Mouse (Mus musculus) ES-Bruce4 (cell line): ENCODE measurements at regions not wholly inside any gene's neighbourhood (a gene's known extent, or its start where the extent isn't known, plus 50 kb on each side); places are given as distances from the start of the nearest gene placed in this dataset.

Experiments used
- H3K27ac ChIP-seq: 2 replicates; pipeline ENCODE4 v1.5.1; 2012; ENCODE audit warnings: low read length, inconsistent platforms; ENCODE audit not compliant: insufficient read depth
- H3K27me3 ChIP-seq: 2 replicates; pipeline ENCODE4 v1.6.1; 2012; ENCODE audit warnings: mild to moderate bottlenecking, low read length, inconsistent platforms; ENCODE audit not compliant: control insufficient read depth, poor library complexity, insufficient read depth, severe bottlenecking
- H3K36me3 ChIP-seq: 2 replicates; pipeline ENCODE4 v1.6.1; 2012; ENCODE audit warnings: inconsistent platforms, mild to moderate bottlenecking, low read length, moderate library complexity; ENCODE audit not compliant: control insufficient read depth, poor library complexity, insufficient read depth, severe bottlenecking
- H3K4me1 ChIP-seq: one replicate; pipeline ENCODE4 v1.8.1; 2011; ENCODE audit warnings: low read length; ENCODE audit not compliant: control insufficient read depth, insufficient read depth
- H3K4me3 ChIP-seq: 2 replicates; pipeline ENCODE4 v1.5.1; 2011; ENCODE audit warnings: low read depth, mild to moderate bottlenecking, low read length
- H3K9ac ChIP-seq: 2 replicates; pipeline ENCODE4 v1.6.1; 2012; ENCODE audit warnings: low read depth, mild to moderate bottlenecking, inconsistent platforms; ENCODE audit not compliant: poor library complexity, severe bottlenecking
- H3K9me3 ChIP-seq: replicated peaks from 2 replicates; pipeline ENCODE4 v1.6.1; 2012; ENCODE audit warnings: mild to moderate bottlenecking, low read length, inconsistent platforms; ENCODE audit not compliant: control insufficient read depth, poor library complexity, insufficient read depth, severe bottlenecking
- CTCF ChIP-seq: IDR thresholded peaks from one replicate; pipeline ENCODE4 v1.8.1; 2011; ENCODE audit warnings: low read depth, low read length
- EP300 ChIP-seq: IDR thresholded peaks from 2 replicates; pipeline ENCODE4 v1.6.1; 2011; ENCODE audit warnings: low read depth, low read length; ENCODE audit not compliant: insufficient read depth
- POLR2A ChIP-seq: IDR thresholded peaks from one replicate; pipeline ENCODE4 v1.8.1; 2011; ENCODE audit warnings: low read length; ENCODE audit not compliant: insufficient read depth

- Histone ChIP-seq H3K27ac (no peak overlapping the region), H3K4me1 (no peaks in the 10 kb centered on the region), H3K27me3 (no peaks in the 10 kb centered on the region), H3K36me3 (no peaks in the 10 kb centered on the region), H3K4me3 (no peak overlapping the region), H3K9me3 (peaks cover 3% of the 10 kb centered on the region; the same call in 1 of the 2 replicates), H3K9ac (no peak overlapping the region)
- TF ChIP-seq EP300 = no peak
- TF ChIP-seq CTCF = no peak
- no peak for TF ChIP-seq POLR2A
Measured at GRCm38 (mm10) chr12:69446085-69446467, 73.8 kb upstream of the Gm9887 start.

GRCm38 (mm10) chr12:69442321-69442720, 70.1 kb upstream of the Gm9887 start:
- Histone ChIP-seq H3K9me3 (peaks cover 8% of the 10 kb centered on the region; the same call in 1 of the 2 replicates), H3K27me3 (no peaks in the 10 kb centered on the region), H3K4me1 (no peaks in the 10 kb centered on the region), H3K4me3 (no peak overlapping the region), H3K36me3 (no peaks in the 10 kb centered on the region), H3K27ac (no peak overlapping the region), H3K9ac (no peak overlapping the region)
- TF ChIP-seq EP300 (no peak), POLR2A (no peak), CTCF (no peak)

GRCm38 (mm10) chr12:69441764-69442163, 69.5 kb upstream of the Gm9887 start:
- Histone ChIP-seq H3K9ac (no peak overlapping the region), H3K36me3 (no peaks in the 10 kb centered on the region), H3K4me1 (no peaks in the 10 kb centered on the region), H3K9me3 (peaks cover 8% of the 10 kb centered on the region; the same call in 1 of the 2 replicates), H3K27me3 (no peaks in the 10 kb centered on the region), H3K4me3 (no peak overlapping the region), H3K27ac (no peak overlapping the region)
- TF ChIP-seq EP300 (no peak), POLR2A (no peak), CTCF (no peak)

GRCm38 (mm10) chr12:69438271-69438670, 66.0 kb upstream of the Gm9887 start:
- Histone ChIP-seq H3K4me3 (no peak overlapping the region), H3K4me1 (no peaks in the 10 kb centered on the region), H3K27ac (no peak overlapping the region), H3K27me3 (no peaks in the 10 kb centered on the region), H3K9me3 (peaks cover 8% of the 10 kb centered on the region; the same call in 1 of the 2 replicates), H3K36me3 (no peaks in the 10 kb centered on the region), H3K9ac (no peak overlapping the region)
- TF ChIP-seq POLR2A = no peak
- TF ChIP-seq EP300 = no peak
- TF ChIP-seq CTCF = no peak

- H3K9me3 ChIP-seq = peaks cover 8% of the 10 kb centered on the region; the same call in 1 of the 2 replicates
- no peaks in the 10 kb centered on the region for H3K36me3 ChIP-seq
- no peak overlapping the region for H3K9ac ChIP-seq
- no peak overlapping the region for H3K4me3 ChIP-seq
- H3K4me1 ChIP-seq = no peaks in the 10 kb centered on the region
- H3K27me3 ChIP-seq = no peaks in the 10 kb centered on the region
- no peak for TF ChIP-seq POLR2A
- no peak for TF ChIP-seq CTCF
- TF ChIP-seq EP300 = no peak
- no peak overlapping the region for H3K27ac ChIP-seq
Measured at GRCm38 (mm10) chr12:69436839-69437501, 64.7 kb upstream of the Gm9887 start.

GRCm38 (mm10) chr12:69434315-69434714, 62.1 kb upstream of the Gm9887 start:
- Histone ChIP-seq H3K27me3 (no peaks in the 10 kb centered on the region), H3K9ac (no peak overlapping the region), H3K4me3 (no peak overlapping the region), H3K27ac (no peak overlapping the region), H3K9me3 (no peaks in the 10 kb centered on the region), H3K4me1 (no peaks in the 10 kb centered on the region), H3K36me3 (no peaks in the 10 kb centered on the region)
- no peak for TF ChIP-seq EP300
- no peak for TF ChIP-seq CTCF
- TF ChIP-seq POLR2A = no peak
